Mouse (Mus musculus): ENCODE data around the gene Ophn1.

Ophn1 gene

GRCm38 (mm10) chrX:98890406-98891116 lies at the start of gene Ophn1:
Ophn1 (minus strand) TSS chrX:98891025.
- no peak for DNase-seq

GRCm38 (mm10) chrX:98937555-98938294 lies 46.9 kb upstream of the Ophn1 start:
- DNase-seq, result peak; percentile 94

GRCm38 (mm10) chrX:98936707-98937554 lies 46.1 kb upstream of the Ophn1 start:
- peak; percentile 90 for DNase-seq

GRCm38 (mm10) chrX:98936101-98936500 lies 45.3 kb upstream of the Ophn1 start, which contains the start of gene Yipf6:
Yipf6 (plus strand) TSS chrX:98936316.
- DNase-seq, result peak; percentile 3

- DNase-seq, result no peak
These were observed 28.6 kb upstream of the Ophn1 start for GRCm38 (mm10) chrX:98919423-98919822.

- DNase-seq, result no peak
These were observed 18.1 kb upstream of the Ophn1 start for GRCm38 (mm10) chrX:98908910-98909309.

GRCm38 (mm10) chrX:98904226-98904625 lies 13.4 kb upstream of the Ophn1 start:
- DNase-seq, result no peak

GRCm38 (mm10) chrX:98898307-98898706 lies 7.5 kb upstream of the Ophn1 start:
- DNase-seq, result no peak

GRCm38 (mm10) chrX:98890072-98890405 lies 786 bp downstream of the Ophn1 start:
- no peak for DNase-seq

- no peak for DNase-seq
These were observed 8.8 kb downstream of the Ophn1 start for GRCm38 (mm10) chrX:98881983-98882382.

GRCm38 (mm10) chrX:98881085-98881484 lies 9.7 kb downstream of the Ophn1 start:
- no peak for DNase-seq

GRCm38 (mm10) chrX:98880314-98880713 lies 10.5 kb downstream of the Ophn1 start:
- no peak for DNase-seq

- no peak for DNase-seq
These were observed 15.7 kb downstream of the Ophn1 start for GRCm38 (mm10) chrX:98875144-98875543.

GRCm38 (mm10) chrX:98874086-98874485 lies 16.7 kb downstream of the Ophn1 start:
- DNase-seq, result no peak

GRCm38 (mm10) chrX:98872064-98872463 lies 18.8 kb downstream of the Ophn1 start:
- no peak for DNase-seq

GRCm38 (mm10) chrX:98870541-98870940 lies 20.3 kb downstream of the Ophn1 start:
- DNase-seq, result no peak

- no peak for DNase-seq
These were observed 21.1 kb downstream of the Ophn1 start for GRCm38 (mm10) chrX:98869735-98870134.

GRCm38 (mm10) chrX:98869165-98869564 lies 21.7 kb downstream of the Ophn1 start:
- DNase-seq, result no peak

GRCm38 (mm10) chrX:98860167-98860566 lies 30.7 kb downstream of the Ophn1 start:
- DNase-seq, result no peak

GRCm38 (mm10) chrX:98856046-98856445 lies 34.8 kb downstream of the Ophn1 start:
- DNase-seq, result no peak

- DNase-seq, result no peak
These were observed 40.0 kb downstream of the Ophn1 start for GRCm38 (mm10) chrX:98850869-98851268.

- no peak for DNase-seq
These were observed 49.2 kb downstream of the Ophn1 start for GRCm38 (mm10) chrX:98841606-98842005.

GRCm38 (mm10) chrX:98835989-98836388 lies 54.8 kb downstream of the Ophn1 start:
- no peak for DNase-seq

All from thymus, postnatal 14 days (tissue).